Mouse (Mus musculus): Measurements from ENCODE around the gene Ddx5.
"Not testable (repeated sequence)": the region's sequence is repeated elsewhere in the genome, so short reads cannot be mapped to it uniquely, and the experiment has no call there.

Ddx5 gene

DNA sequence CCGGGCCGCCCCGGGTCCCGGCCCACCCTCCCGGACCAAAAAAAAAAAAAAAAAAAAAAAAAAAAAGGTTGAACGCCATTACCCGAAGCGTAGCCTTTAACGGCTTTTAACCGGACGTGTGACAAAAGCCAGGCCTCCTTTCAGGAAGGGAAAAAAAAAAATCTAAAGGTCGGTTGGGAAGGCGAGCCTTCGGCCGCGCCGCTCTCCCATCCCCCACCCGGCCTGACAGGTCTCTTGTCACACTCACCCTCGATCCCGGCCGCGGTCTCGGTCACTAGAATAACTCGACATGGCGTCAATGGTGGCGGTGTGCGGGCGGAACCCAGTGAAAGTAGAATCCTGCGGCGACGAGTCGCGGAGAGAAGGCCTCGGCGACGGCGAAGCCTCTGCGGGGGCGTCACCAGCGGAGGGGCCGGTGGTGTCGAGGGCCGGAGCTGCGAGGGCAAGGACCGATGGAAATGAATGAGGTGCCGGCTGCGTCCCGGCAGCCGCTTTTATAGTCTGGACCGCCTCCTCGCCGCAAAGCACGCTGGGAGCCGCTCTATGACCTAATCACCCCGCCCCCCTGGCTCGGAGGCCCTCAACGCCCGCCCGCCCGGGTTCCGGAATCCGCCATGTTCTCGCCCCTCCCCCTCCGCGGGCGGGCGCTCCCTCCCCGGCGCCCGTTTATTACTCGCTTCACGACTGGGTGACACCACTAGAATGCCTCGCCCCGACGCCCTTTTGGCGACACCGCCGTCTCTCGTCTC, 785 bp downstream of the Ddx5 start:
- CTCF ChIA-PET: no interaction called here

DNA sequence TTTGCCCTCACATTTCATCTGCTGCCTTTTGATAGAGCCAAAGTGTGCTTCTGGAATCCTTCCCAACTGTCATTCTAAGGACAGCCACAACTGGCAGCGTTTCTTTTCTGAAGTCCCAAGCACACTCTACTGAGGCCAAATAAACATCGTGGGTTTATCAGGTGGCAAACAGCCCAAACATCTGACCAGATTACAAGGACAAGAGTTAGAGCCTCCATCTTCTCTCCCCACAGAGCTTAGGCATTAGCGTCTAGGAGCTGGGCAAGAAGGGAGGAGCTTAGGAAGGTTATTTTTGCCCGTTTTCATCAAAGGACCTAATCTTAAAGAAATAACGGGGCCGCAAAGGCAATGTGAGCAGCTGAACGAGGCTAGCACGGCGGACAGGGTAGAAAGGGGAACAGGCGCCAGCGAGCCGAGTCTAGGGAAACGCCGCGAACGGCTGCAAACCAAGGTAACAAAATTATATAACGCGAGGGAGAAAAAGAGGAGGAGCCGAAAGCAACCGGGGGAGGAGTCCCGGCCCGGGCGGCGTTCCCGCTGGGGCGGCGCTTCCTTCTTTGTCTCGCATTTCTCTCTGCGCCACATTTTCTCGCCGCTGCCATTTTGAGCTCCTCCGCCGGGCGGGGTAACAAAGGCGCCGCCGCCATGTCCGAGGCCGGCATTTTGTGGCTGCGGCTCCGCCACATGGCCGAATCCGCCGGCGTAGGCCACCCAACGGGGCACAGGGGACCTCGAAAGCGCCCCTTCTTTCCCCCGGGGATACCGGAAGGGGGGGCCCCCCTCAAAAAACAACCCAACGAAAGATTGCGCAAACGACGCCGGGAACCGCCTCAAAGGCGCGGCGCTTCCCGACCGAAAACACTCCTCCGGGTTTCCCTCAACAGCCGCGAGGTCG, 1.6 kb downstream of the Ddx5 start:
- CTCF ChIA-PET: no interaction called here

DNA sequence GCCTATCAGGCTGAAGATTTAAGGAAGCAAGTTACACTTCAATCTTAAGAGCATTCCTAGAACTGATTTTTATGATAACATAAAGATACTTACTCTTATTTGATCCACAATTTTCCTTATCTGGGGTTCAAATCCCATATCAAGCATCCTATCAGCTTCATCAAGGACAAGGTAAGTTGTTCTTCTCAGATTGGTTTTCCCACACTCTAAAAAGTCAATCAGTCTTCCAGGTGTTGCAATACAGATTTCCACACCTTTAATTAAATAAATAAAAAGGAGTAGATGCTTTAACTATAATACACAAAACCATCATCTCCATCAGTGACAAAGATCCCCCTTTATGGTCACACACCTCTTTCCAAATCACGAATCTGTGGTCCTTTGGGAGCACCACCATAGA, 3.9 kb downstream of the Ddx5 start:
- CTCF ChIA-PET: interaction anchor here (0.6 kb wide), 1 partner anchor 133 kb away, joined by 4 read pairs; no protein-coding TSS in a partner anchor

DNA sequence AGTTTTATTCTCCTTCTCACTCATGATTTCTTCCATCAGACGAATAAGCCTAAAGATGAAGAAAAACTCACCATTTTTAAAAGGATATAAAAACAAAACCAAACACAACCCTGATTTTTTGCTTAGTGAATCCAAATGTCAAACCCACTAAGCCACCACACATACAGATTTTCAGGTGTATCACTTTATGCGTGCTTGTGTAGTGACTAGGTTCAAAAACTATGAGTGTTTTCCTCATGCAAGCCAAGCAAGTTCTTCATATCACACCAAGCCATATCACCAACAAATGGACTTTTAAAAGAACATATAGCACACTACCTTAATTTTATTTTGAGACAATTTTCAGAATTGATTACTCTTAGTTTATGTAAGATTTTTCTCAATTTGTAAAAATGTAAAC, 4.5 kb downstream of the Ddx5 start:
- CTCF ChIA-PET: no interaction called here

DNA sequence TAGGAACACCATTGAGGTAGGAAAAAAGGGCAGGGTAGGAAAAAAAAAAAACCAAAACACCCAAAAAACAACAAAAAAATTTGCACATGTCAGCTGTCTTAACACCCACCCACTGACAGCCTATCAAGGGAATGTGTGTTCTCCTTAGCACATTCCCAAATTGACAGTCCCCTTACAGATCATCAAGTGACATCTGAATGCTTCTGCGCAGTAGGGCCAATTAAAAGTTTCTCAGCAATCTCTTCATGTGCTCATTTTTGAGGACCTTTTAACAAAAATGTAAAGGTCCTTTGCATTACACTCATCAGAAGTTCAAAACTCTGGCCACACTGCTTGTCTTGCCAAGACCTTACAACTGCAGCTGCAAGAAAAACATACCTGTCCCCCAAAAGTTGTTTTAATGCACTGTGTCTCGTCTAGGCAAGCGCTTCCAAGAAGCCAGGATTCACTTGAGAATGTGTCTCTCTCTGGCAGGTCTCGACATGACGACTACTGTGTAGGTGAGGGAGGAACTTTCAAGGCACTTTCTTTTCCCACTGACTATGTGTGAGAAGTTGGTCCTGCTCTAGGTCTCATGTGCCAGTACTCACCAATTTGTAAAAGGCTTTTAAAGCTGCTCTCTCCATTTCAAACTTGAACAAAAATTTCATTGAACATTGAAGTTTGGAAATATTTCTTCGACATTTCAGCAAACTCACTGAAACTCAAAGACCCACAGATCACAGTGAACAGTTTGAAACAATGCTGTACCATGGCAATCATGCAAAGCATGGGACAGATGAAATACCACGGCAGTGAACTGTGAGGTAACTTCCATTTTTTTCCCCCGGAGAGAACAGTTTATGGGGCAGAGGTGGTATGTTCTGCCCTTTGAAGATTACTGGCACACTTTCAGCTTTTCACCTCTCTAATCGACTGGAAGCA, 5.9 kb downstream of the Ddx5 start:
- CTCF ChIA-PET: no interaction called here

DNA sequence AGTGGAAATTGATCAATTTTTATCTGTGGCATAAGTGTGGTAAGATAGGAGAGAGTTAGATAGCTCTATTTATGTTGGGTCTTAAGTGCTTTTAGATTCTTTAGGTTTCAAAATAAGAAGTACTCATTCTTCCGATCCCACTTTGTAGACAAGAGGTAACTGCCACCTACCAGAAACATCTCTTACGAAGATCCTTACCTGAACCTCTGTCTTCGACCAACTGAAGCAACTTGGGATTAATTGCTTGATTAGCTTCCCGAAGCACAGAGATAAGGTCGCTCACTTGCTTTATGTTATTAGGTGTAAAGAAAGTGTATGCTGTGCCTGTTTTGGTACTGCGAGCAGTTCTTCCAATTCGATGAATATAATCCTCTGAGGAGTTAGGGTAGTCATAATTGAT, 6.7 kb downstream of the Ddx5 start:
- CTCF ChIA-PET: not testable (repeated sequence)

DNA sequence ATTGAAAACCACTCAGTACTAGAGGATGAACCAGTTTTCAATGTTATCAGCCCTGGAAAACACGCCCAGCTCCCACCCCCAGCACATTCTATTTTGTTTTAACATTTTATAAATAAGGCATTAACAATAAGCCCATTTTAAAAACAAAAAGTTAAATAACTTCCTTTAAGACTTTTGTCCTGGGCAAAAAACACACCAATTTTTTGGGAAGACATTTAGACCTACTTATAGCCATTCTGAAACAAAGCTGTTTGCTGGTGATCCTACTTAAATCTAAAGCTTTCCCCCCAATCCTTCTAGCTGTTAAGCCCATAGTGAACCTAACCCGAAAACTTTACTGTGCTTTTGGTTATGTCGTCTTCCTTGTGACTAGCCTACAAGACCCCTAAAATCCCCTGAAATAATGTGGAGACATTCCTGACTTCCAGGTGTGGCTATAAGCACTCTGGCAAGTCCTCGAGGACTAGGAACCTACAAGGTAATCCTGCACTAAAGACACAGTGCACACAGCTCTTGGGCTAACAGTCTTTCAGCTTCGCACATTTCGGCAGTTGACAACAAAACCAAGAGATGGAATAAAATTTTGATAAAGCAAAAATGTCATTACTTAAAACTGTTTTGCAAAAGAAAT, 8.3 kb downstream of the Ddx5 start:
- CTCF ChIA-PET: interaction anchor here (0.6 kb wide), 1 partner anchor 8 kb away, joined by 11 read pairs; the partner anchor contains the start of genes Cep95 and Ddx5

DNA sequence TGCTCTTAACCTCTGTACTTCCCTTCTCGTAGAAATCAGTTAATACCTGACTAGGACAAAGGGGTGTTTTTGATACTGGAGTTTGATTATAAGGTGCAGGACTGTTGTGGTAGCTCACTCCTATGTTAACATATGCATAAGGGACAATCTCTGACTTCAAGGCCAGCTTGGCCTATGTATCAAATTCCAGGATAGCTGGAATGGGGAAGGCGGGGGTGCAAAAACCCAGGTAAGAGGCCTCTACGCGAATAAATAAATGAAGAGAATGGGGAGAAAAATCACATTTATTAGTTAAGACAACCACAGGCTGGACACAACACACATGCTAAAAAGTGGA, 8.9 kb downstream of the Ddx5 start:
- CTCF ChIA-PET: no interaction called here

DNA sequence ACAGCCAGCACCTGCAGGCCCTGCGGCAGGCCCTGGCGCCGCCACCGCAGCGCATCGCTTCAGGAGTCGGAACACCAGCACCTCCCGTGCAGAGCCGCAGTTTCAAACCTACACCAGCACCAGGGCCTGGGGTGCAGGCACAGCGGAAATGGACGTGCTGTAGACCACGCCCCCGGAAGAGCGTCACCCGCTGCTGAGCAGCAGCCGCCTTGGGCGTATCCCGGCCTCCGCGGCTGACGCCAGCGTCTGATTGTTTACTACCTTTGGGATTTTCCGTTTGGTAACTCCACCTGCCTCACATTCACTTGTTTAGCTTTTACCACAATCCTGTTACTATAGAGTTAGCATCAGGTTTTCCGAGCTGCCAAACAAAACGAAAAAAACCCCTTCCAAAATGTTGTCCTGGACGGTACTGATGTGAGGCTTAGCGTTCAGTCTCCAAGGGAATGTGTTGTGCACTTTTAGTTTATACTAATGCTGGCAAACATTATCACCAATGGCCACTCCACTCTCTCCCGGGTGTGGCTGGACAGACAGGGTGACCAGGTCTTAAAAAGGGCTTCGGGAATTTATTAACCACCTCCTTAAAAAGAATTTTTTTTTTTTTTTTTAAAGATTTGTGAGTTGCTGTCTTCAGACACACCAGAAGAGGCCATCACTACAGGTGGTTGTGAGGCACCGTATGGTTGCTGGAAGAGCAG, 9.4 kb downstream of the Ddx5 start, which contains the start of gene Polg2:
Gene Polg2 (minus strand): TSS at position 150 of the 701 bp plus-strand sequence.
- CTCF ChIA-PET: no interaction called here

DNA sequence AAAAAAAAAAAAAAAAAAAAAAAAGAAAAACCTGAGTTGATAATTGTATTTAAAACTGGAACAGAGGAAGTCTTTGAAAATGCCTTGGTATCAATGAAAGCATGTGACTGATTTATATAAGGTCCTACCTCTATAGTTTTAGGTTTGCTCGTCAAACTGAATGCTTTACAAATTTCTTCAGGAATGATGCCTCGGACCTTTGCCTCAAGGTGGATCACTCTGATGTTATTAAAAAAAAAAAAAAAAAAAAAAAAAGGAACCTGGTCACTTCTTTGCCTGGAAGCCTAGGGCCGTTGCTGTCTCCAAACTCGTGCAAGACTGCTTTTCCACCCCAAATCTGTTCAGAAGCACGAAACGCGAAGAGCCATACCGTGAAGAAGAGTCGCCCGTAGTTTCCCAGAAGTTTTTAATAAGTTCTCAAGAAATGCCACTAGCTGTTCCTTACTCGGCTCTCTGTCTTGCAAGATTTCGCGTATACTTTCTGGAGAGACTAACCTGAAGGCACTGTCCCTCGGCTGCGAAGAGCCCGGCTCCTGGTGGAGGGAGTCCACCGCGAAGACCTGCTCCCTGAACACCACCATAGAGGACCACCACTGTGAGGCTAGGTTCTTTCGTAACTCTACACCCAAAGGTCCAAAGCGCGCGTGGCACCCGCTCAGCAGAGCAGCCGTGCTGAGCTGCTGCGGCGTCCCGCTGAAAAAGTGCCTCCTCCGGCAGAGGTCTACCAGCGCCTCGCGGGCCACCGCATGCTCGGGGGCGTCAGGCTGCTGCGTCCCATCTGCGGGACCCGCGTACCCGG, 10.2 kb downstream of the Ddx5 start:
- CTCF ChIA-PET: interaction anchor here (0.5 to 0.7 kb wide), 2 partner anchors 255 to 357 kb away, joined by 3 to 11 read pairs; no protein-coding TSS in a partner anchor

DNA sequence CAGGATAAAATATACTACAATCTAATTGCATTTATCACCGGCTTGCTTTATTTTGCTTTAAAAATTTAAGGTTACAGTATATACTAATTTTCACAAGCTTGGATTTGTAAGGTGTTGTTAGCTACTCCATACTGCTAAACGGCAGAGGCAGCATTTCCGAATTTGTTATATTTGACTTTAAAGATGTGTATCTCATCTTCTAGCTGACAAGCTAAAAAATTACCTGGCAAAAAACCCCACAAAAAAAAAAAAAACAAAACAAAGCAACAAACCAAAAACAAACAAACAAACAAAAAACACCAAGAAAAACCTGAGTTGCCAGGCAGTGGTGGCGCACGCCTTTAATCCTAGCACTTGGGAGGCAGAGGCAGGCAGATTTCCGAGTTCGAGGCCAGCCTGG, 10.9 kb downstream of the Ddx5 start:
- CTCF ChIA-PET: interaction anchor here (0.6 to 0.7 kb wide), 2 partner anchors 25 to 254 kb away, joined by 3 to 11 read pairs; no protein-coding TSS in a partner anchor

DNA sequence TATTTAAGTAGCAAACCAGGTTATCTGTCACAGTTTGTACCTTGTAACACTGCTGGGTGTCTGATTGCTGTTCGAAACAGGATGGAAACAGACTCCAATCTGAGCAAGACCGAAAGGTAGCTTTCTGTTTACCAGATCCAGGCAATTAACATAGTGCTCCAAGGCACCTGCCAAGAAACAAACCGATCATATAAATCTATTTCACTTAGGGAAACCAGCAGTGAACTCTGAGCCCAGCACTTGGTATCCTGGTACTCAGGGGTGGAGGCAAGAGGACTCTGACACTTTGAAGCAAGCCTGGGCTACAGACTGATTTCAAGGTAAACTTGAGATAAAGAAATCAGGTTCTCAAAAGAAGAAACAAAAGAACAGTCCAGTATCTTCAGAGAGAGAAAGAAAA, 11.6 kb downstream of the Ddx5 start:
- CTCF ChIA-PET: interaction anchor here (0.6 kb wide), 1 partner anchor 421 kb away, joined by 3 read pairs; no protein-coding TSS in a partner anchor

DNA sequence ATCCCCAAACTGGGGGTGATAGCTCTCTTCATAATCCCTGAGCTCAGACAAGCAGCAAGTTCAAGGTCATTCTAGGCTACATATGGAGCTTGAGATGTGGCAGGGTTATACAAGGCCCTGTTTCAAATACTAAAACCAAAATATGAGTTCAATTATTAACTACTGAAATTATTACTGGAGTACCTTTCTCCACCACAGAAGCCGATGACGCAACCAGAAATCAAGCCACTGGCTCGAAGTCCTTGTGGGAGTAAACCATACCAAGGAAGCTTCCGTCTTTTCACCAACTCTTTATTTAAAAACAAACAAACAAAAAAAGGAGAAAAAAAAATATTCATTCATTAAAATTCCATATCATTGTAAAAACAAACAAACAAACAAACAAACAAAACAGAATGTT, 12.0 kb downstream of the Ddx5 start:
- CTCF ChIA-PET: interaction anchor here (0.6 kb wide), 1 partner anchor 421 kb away, joined by 3 read pairs; no protein-coding TSS in a partner anchor

DNA sequence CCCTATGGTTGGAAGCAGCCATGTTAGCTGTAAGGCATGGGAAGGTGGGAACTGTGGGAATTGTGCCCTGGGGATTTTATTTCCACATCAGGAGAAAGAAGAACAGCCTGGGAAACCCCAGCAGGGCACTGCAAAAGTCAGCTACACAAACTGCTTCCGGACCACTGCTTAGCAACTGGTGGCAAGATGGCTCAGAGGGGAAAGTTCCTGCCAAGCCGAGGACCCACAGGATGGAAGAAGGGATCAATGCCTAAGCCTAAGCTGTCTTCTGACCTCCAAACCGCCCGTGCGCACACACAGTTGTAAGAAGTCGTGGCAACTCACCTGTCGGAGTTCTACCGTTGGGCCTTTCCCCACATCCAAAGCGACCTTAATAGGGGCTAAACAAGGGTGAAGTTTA, 15.9 kb downstream of the Ddx5 start:
- CTCF ChIA-PET: no interaction called here

DNA sequence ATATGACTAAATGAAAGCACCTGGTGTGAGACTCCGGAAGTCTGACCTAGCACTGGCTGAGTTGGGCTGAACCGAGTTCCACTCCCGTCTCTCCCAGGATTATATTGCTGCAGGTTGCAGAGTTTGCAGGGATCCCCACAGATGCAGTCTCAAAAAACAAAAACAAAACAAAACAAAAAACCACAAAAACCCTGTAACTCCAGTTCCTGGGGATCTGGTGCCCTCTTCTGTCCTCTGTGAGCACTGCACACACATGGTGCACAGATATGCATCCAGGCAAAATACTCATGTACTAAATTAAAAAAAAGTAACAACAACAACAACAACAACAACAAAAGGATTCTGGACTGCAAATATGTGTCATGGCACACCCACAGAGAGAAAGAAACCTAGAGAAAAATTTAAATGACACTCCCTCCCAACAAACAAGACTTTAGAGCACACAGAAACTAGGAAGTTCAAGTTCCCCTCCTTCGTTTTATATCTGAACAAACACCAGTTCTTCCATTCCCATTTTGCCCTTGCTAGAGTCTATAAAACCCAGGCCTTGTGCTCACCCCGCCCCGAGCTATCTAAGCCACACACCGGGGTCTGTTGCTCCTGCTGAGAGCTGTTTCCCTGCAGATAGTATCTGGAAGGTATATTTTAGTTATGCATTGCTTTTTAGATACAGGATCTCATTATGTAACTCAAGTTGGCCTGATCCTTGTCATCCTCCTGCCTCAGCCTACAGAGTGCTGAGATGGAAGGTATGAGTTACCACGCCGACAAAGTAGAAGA, 18.6 kb downstream of the Ddx5 start:
- CTCF ChIA-PET: interaction anchor here (0.7 to 1.7 kb wide), 4 partner anchors 9 to 30 kb away, joined by 3 to 9 read pairs (median 4); no protein-coding TSS in a partner anchor

DNA sequence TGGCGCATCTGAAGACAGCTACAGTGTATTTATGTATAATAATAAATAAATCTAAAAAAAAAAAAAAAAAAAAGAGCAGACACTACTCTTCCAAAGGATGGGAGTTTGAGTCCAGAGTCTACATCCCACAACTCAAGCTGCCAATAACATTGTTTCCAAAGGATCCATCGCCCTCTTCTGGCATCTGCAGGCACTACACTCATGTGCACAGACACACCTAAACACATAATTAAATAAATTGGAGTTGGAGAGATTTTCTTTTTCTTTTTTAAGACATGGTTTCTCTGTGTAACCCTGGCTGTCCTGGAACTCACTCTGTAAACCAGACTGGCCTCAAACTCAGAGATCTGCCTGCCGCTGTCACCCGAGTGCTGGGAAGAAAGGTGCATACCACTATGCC, 21.5 kb downstream of the Ddx5 start:
- CTCF ChIA-PET: interaction anchor here (0.6 to 1.5 kb wide), 4 partner anchors 24 to 105 kb away, joined by 3 to 5 read pairs (median 4); no protein-coding TSS in a partner anchor

DNA sequence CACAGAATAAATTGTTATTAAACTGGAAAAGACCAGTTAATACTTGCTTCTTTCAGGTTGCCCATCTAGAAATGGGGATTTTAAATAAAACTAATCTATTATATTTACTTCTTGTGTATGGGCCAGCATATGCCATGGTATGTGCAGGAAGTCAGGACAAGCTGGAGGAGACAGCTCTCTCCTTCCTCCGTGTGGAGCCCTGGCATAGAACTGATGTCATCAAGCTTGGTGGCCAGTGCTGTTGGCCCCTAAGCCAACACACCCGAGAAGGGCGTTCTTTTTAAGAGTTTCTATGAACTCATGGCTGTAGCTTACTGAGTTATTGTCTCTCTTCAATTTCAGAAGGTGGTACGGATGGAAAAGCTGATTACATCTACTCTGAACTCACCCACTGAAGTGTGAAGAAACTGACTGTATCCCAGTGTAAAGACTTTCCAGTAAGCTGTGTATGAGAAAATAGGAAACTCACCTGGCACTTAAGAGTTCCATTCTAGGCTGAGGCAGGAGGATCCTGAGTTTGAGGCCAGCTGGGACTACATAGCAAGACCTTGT, 22.3 kb downstream of the Ddx5 start:
- CTCF ChIA-PET: interaction anchor here (0.7 to 1.1 kb wide), 3 partner anchors 24 to 119 kb away, joined by 3 to 4 read pairs (median 4); no protein-coding TSS in a partner anchor

DNA sequence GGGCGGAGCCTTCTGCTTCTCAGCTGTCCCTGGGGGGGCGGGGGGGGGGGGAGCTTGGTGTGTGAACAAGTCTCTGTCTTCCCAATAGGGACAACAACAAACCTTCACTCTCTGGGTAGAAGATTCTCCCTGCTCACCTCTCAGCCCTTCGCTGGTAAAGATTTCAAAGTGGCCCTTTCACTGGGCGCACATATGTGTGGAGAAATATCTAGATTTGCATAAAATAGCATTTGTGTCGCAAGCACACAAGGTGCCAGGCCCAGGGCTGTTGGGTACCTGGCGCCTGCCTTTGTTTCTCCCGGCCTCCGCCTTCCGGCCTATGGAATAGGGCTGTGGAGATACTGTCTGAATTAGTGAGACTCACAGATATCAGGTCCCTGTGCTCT, 26.2 kb downstream of the Ddx5 start:
- CTCF ChIA-PET: interaction anchor here (0.7 to 1.7 kb wide), 3 partner anchors 9 to 20 kb away, joined by 3 to 6 read pairs (median 5); no protein-coding TSS in a partner anchor

Measured in spleen, embryonic (tissue).